Mouse (Mus musculus) gastrocnemius, postnatal 36 days (tissue): ENCODE measurements around the gene Calhm5. TPM values are rescaled to one million over a fixed set of nuclear protein-coding genes. Genes with fewer than 3 reads are reported as not detected.

Experiments
- DNase-seq, 2 experiments: peaks; one replicate each; pipeline ENCODE4 v3.0.0; 2022
- intact Hi-C: fragments of 180-260 bp; cut with DNase I; formaldehyde crosslinking; loops from one replicate; pipeline ENCODE4 v1.15.1; 2025
- total RNA-seq, 2 experiments: library from RNA; stranded (reverse); gene quantifications; 2 replicates each; pipeline ENCODE4 v1.2.3; 2021

Gene Calhm5
- total RNA-seq, 2 experiments from 2014 or later = 0.31 to 0.39 TPM

GRCm38 (mm10) chr10:34074522-34075200 lies 21.7 kb downstream of the Calhm5 start:
- DNase-seq = no peak
- intact Hi-C loops = no loop called here

- intact Hi-C loops = no loop called here
- no peak for DNase-seq
These were observed 24.7 kb downstream of the Calhm5 start for GRCm38 (mm10) chr10:34071650-34072049.

- intact Hi-C loops = no loop called here
- DNase-seq = no peak
These were observed 25.3 kb downstream of the Calhm5 start for GRCm38 (mm10) chr10:34070999-34071492.

DNA sequence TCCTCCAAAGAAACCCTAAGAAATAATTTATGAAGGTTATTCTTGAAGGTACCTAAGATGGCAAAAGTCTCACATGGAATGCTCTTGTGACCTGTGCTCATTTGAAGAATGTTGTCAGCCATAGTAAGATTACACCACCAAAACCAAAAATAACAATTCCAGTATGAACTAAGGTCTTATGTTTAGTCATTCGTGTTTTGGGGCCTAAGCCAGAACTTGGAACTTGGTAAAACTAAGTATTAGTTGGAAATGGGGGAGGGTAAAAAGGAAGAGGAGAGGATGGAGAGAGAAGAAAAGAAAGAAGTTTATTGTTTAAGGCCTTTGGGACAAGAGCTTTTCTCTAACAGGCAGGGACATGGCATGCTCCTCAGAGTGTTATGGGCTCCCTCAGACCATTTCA lies 26.7 kb downstream of the Calhm5 start:
- intact Hi-C loops = no loop called here
- DNase-seq = no peak

GRCm38 (mm10) chr10:34066591-34066990 lies 29.7 kb downstream of the Calhm5 start:
- intact Hi-C loops = no loop called here
- DNase-seq = no peak

DNA sequence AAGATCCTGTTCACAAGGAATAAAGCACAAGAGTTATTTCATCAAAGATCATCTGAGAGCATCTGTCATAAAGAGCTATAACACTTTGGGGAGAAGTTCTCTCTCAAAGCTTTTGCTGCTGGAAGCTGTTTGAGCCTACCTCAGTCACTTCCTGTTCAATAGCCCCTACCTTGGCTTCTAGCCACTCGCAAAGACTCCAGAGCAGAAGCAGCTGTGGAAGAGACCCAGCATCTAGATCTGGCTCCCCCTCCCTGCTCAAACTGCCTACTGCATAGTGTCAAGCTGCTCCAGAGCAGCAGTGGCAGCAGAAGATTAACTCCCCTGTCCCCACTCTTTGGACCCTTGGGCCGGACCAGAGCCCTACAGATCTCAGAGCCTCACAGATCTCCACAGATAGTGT lies 42.3 kb downstream of the Calhm5 start:
- no peak for DNase-seq
- intact Hi-C loops = no loop called here

DNA sequence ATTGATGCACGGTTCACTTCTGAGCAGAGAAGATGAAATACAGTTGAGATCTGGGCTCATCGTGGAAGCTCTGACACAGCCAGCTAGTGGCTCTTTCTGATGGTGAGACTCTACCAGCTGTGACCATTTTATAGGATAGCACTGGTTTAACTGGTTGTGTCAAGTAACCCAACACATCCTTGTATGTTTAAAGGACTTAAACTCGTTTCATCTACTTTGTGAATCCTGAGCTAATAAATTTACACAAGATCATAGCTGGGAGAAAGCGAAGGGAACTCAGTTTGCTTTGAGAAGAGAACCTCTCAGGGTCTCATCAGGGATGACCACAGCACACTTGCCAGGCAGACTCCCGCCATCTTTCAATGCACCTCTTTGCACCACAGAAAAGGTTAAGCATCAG lies 52.1 kb downstream of the Calhm5 start, which contains the start of gene Calhm4:
TSS of gene Calhm4 (minus strand) at position 101 of the 400 bp plus-strand sequence.
- intact Hi-C loops = no loop called here
- no peak for DNase-seq

Other genes starting within 250 kb of the Calhm5 start
- gene Sult3a1, start 238.8 kb downstream of the Calhm5 start, total RNA-seq = not detected
- not detected for gene Rsph4a, start 191.4 kb downstream of the Calhm5 start, total RNA-seq
- 1 to 10 TPM; 4.1 to 6.8 TPM for gene Zup1, start 145.2 kb downstream of the Calhm5 start, total RNA-seq
- 100 to 1,000 TPM; 129 to 133 TPM for gene Rwdd1, start 76.9 kb downstream of the Calhm5 start, total RNA-seq
- not detected for gene Trappc3l, start 58.9 kb downstream of the Calhm5 start, total RNA-seq
- not detected for gene Calhm4, start 52.2 kb downstream of the Calhm5 start, total RNA-seq
- gene Calhm6, start 31.5 kb upstream of the Calhm5 start, total RNA-seq = not detected
- gene Dse, start 111.2 kb upstream of the Calhm5 start, total RNA-seq = 1 to 10 TPM; 3.5 to 4.5 TPM
- 10 to 100 TPM; 47.4 to 49.4 TPM for gene Tspyl1, start 185.7 kb upstream of the Calhm5 start, total RNA-seq
- 1 to 10 TPM in 1 of 2 experiments, under 1 TPM in 1; 0.99 to 1.3 TPM for gene Tspyl4, start 200.9 kb upstream of the Calhm5 start, total RNA-seq